24 mouse cellular contexts compared by ENCODE assay signal in genomic region chr8:71604021-71604420, GRCm38 (mm10). TPM values are rescaled to one million over a fixed set of nuclear protein-coding genes. Genes with fewer than 3 reads are reported as not detected.
"Had no signal": no experiment of that assay in that cellular context is flagged by ENCODE, and none has a peak within 500 bp of the region (broad histone marks: within the 10 kb centered on the region; RNA-seq: fewer than 3 reads in every experiment).

No protein-coding gene starts in this region.

- H3K4me3 ChIP-seq: liver, embryonic 12.5 days; liver, embryonic 15.5 days; megakaryocyte, embryonic 14.5 days had no signal

- H3K4me2 ChIP-seq: liver, embryonic 15.5 days had no signal

- ATAC-seq: liver, embryonic 12.5 days had no signal

- H3K9ac ChIP-seq: kidney, embryonic 15.5 days; limb, embryonic 12.5 days; liver, embryonic 12.5 days; liver, embryonic 15.5 days; neural tube, embryonic 12.5 days had no signal

- H3K36me3 ChIP-seq: liver, embryonic 15.5 days; lung, embryonic 15.5 days; midbrain, embryonic 15.5 days had no signal

- H3K27ac ChIP-seq: kidney, embryonic 15.5 days; limb, embryonic 12.5 days; liver, embryonic 12.5 days; liver, embryonic 15.5 days; lung, embryonic 15.5 days; midbrain, embryonic 10.5 days; midbrain, embryonic 15.5 days; neural tube, embryonic 12.5 days; neural tube, embryonic 15.5 days had no signal

- H3K9me3 ChIP-seq: kidney, embryonic 15.5 days; limb, embryonic 12.5 days; liver, embryonic 12.5 days; liver, embryonic 15.5 days; lung, embryonic 15.5 days; megakaryocyte, embryonic 14.5 days; midbrain, embryonic 10.5 days; midbrain, embryonic 15.5 days; neural tube, embryonic 12.5 days; neural tube, embryonic 15.5 days had no signal

- DNase-seq: kidney, adult 2 months; kidney, postnatal 14 days; kidney, postnatal 4 days; liver; lung, adult 18-20 months; lung, postnatal 10 days; lung, postnatal 36 days; right cerebral cortex, adult 18-20 months; right cerebral cortex, postnatal 14 days; right cerebral cortex, postnatal 4 days; thymus, adult 18-20 months; thymus, postnatal 36 days had no signal

RNA-seq across cellular contexts. Expression of gene Nxnl1, which starts 37.6 kb away (rescaled TPM):
- total RNA-seq: layer of hippocampus, postnatal 25 days had no signal
- polyA plus RNA-seq: limb, embryonic 12.5 days; liver, embryonic 15.5 days; lung, embryonic 15.5 days; midbrain, embryonic 10.5 days; midbrain, embryonic 15.5 days; neural tube, embryonic 12.5 days; neural tube, embryonic 15.5 days; stomach, embryonic 14.5 days had no signal
